Mouse (Mus musculus) neural tube, embryonic 10.5 days (tissue): ENCODE results near the gene Etv4.

Source experiments
- DNase-seq: peaks from one replicate; pipeline ENCODE4 v3.0.0-alpha.2; 2017; ENCODE audit warnings: low spot score; ENCODE audit errors: extremely low spot score

Gene Etv4

DNA sequence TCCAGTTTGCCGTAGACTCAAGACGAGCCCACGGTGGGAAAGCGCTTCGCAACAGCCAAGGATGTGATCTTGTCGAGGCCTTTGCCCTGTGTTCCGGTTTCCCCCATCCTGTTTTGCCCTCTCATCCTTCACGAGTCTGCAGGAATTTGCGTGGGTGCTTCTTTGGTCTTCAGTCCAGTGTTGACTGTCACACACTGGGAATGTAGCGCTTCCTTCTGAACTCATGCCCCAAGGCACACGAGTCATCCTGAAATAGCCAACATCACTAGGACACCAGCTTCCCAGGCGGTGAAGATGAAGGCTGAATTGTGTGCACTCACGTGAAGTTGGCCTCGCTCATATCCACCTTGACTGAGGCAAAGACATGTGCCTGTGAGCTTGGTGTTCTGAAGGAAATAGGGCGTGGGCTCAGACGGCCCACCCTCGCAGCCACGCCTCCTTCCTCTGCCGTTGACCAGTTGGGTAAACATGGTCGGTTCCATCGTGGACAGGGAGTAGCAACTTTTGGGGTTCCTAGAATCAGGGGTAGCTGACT, 65.1 kb downstream of the Etv4 start:
- no peak for DNase-seq
